Mouse (Mus musculus) ES-E14 (cell line): ENCODE measurements at regions not wholly inside any gene's neighbourhood (a gene's known extent, or its start where the extent isn't known, plus 50 kb on each side); places are given as distances from the start of the nearest gene placed in this dataset.

Experiments
- DNase-seq: peaks from one replicate; pipeline ENCODE4 v3.0.0-alpha.2; 2013; ENCODE audit warnings: low read depth, low spot score
- H3K27ac ChIP-seq: 2 replicates; pipeline ENCODE4 v1.5.1; 2012; ENCODE audit warnings: low read depth, mild to moderate bottlenecking, low read length, moderate library complexity, mixed read lengths; ENCODE audit not compliant: poor library complexity, insufficient read depth, severe bottlenecking
- H3K36me3 ChIP-seq: 2 replicates; pipeline ENCODE4 v1.6.1; 2012; ENCODE audit warnings: mild to moderate bottlenecking, low read length, moderate library complexity, mixed read lengths; ENCODE audit not compliant: control insufficient read depth, poor library complexity, insufficient read depth, severe bottlenecking
- H3K4me1 ChIP-seq, 2 experiments: fragments of 150-350 bp in 1 of 2; sonication (generic) in 1 of 2; 2 replicates each; pipeline ENCODE4 v1.6.1; 2012; ENCODE audit warnings: low read length in 2 of 2, mild to moderate bottlenecking in 1 of 2, mixed read lengths in 1 of 2; ENCODE audit not compliant: control insufficient read depth in 2 of 2, insufficient read depth in 2 of 2, poor library complexity in 1 of 2
- H3K4me3 ChIP-seq, 2 experiments: fragments of 150-350 bp in 1 of 2; sonication (generic) in 1 of 2; 2 replicates each; pipeline ENCODE4 v1.5.1; 2012; ENCODE audit warnings: low read length in 2 of 2, low read depth in 1 of 2, mild to moderate bottlenecking in 1 of 2, mixed read lengths in 1 of 2; ENCODE audit not compliant: insufficient read depth in 1 of 2, poor library complexity in 1 of 2, severe bottlenecking in 1 of 2
- H3K9ac ChIP-seq: 2 replicates; pipeline ENCODE4 v1.6.1; 2012; ENCODE audit warnings: low read depth, mild to moderate bottlenecking, low read length, mixed read lengths; ENCODE audit not compliant: poor library complexity, insufficient read depth, severe bottlenecking
- H3K9me3 ChIP-seq: fragments of 150-350 bp; sonication (generic); 2 replicates; pipeline ENCODE4 v1.6.1; 2012; ENCODE audit warnings: low read depth, mild to moderate bottlenecking, low read length; ENCODE audit not compliant: control insufficient read depth, insufficient read depth
- CHD2 ChIP-seq: IDR thresholded peaks from 2 replicates; pipeline ENCODE4 v1.6.1; 2014; ENCODE audit warnings: mild to moderate bottlenecking, low read depth, low read length, inconsistent platforms
- HCFC1 ChIP-seq: IDR thresholded peaks from 2 replicates; pipeline ENCODE4 v1.6.1; 2012; ENCODE audit warnings: low read length, inconsistent platforms, borderline replicate concordance; ENCODE audit not compliant: insufficient read depth
- MAFK ChIP-seq: IDR thresholded peaks from 2 replicates; pipeline ENCODE4 v1.6.1; 2014; ENCODE audit warnings: mild to moderate bottlenecking, low read depth, low read length, inconsistent platforms; ENCODE audit not compliant: insufficient read depth
- ZC3H11A ChIP-seq: IDR thresholded peaks from 2 replicates; pipeline ENCODE4 v1.6.1; 2012; ENCODE audit warnings: low read depth, mild to moderate bottlenecking, inconsistent platforms, low read length, borderline replicate concordance
- ZNF384 ChIP-seq: IDR thresholded peaks from 2 replicates; pipeline ENCODE4 v1.6.1; 2012; ENCODE audit warnings: low read depth, low read length, inconsistent platforms
- in situ Hi-C, 2 experiments: fragments of 600-800 bp; cut with MboI; formaldehyde crosslinking; loops; one replicate each; pipeline ENCODE4 v1.15.1; 2025; ENCODE audit warnings: low sequenced_read_pairs in 2 of 2, inconsistent platforms in 1 of 2; ENCODE audit not compliant: unreplicated experiment in 2 of 2

DNA sequence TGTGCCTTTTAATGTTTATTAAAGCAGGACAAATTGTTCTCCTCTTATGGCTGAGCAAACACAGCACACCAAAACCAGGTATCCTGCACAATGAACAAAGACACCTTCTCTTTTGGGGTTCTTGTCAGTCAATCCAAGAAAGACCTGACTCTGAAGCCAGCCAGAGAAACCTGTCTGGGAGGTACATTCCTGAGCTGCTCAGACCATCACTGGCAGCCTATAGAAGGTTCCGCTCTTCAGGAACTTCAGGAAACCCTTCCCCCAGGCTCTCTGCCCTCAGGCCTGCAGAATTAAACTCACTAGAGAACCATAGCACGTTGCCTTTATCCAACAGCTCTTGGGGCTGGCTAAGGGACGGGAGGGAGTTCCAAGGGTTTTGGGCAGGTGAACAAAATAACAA, 165.2 kb upstream of the Cadm1 start:
- Histone ChIP-seq H3K4me1 (peaks cover 0 to 5% of the 10 kb centered on the region in 2 experiments; a peak in 1 of 4 replicates), H3K9ac (no peak overlapping the region), H3K27ac (no peak overlapping the region), H3K4me3 (no peak overlapping the region), H3K9me3 (no peaks in the 10 kb centered on the region), H3K36me3 (no peaks in the 10 kb centered on the region)
- DNase-seq = no peak
- TF ChIP-seq ZC3H11A (no peak), ZNF384 (no peak), HCFC1 (no peak), MAFK (no peak), CHD2 (no peak)
- in situ Hi-C loops = no loop called here

DNA sequence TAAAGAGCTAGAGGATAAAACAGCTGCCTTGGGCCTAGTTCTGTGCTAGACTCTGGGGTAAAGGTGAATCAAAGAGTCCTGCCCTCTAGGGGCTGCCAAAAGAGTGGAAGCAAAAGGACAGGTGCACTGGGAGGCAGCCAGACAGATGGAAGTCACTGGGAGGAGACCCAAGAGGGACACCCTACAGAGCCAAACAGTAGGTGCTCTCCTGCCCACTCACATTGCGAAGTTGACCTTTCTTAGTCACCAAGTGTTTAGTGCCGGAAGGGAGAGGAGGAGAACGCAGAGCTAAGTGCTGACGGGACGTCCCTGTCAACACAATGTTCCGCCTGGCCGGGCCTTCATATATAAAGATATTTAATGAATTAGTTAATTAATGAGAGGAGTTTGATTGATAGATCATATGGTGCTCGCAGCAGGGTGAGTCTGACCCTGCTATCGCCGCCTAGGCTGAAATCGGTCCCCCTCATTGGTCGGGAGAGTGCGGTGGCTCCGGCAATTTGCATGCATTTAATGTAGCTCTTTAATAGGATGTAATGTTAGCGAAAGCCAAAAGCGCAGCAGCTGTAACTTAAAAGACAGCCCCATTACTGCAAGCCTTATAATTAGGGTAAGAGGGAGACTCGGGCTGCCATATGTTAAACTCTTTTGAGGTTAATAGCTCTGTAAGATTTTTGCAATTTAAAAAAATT, 162.6 kb upstream of the Cadm1 start:
- Histone ChIP-seq H3K4me3 (peak overlapping the region; percentile 45 to 76), H3K4me1 (peaks cover 0 to 3% of the 10 kb centered on the region in 2 experiments; a peak in 1 of 4 replicates), H3K36me3 (no peaks in the 10 kb centered on the region), H3K27ac (no peak overlapping the region), H3K9ac (no peak overlapping the region), H3K9me3 (no peaks in the 10 kb centered on the region)
- TF ChIP-seq MAFK (no peak), HCFC1 (no peak), CHD2 (no peak), ZNF384 (no peak), ZC3H11A (no peak)
- no peak for DNase-seq
- in situ Hi-C loops = no loop called here

DNA sequence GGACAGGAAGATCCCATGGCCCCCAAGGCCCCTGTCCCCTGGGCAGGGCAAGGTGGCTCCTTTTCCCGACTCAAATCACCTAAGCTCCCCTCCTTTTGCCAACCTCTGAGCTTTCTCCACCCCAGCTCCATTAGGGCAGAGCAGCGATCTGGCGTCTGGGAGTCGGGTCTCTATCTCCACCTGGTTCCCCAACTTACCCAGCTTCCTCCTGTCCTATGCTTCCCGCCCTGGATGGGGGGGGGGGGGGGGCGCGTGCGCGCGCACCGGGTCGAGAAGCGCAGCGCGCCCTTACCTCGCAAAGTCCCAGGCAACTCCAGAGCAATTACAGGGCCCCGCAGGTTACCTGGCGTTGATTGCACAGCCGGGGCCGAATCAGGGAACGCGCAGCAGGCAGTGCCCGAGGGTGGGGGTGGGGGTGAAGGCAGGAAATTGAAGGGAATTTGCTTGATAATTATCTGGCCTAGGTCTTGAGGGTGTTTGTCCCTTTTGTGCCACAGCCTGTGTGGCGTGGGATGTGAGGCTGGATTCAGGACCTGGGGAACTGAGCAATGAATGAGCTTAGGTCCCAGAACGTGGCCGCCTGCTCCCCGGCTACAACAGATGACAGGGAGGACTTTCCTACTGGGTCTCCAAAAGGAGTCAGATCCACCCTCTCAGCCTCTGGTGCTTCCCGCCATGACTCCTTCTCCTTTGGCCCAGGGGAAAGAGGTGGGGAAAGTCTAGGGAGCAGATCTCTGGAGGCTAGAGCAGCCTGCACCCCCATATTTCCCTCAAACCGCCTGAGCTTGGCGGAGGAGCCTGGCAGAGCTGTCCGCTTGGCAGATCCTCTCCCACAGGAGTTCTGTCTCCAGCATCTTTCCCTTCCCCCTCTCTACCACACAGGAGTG, 161.7 kb upstream of the Cadm1 start:
- H3K27ac ChIP-seq = no peak overlapping the region
- peak overlapping the region; percentile 45 to 76 for H3K4me3 ChIP-seq
- in situ Hi-C loops = no loop called here
- peaks cover 0 to 2% of the 10 kb centered on the region in 2 experiments; a peak in 1 of 4 replicates for H3K4me1 ChIP-seq
- no peak for TF ChIP-seq HCFC1
- TF ChIP-seq CHD2 = no peak
- TF ChIP-seq ZC3H11A = no peak
- no peak for TF ChIP-seq ZNF384
- TF ChIP-seq MAFK = no peak
- no peak for DNase-seq
- peak overlapping the region; percentile 59 for H3K9ac ChIP-seq
- no peaks in the 10 kb centered on the region for H3K9me3 ChIP-seq
- H3K36me3 ChIP-seq = no peaks in the 10 kb centered on the region

DNA sequence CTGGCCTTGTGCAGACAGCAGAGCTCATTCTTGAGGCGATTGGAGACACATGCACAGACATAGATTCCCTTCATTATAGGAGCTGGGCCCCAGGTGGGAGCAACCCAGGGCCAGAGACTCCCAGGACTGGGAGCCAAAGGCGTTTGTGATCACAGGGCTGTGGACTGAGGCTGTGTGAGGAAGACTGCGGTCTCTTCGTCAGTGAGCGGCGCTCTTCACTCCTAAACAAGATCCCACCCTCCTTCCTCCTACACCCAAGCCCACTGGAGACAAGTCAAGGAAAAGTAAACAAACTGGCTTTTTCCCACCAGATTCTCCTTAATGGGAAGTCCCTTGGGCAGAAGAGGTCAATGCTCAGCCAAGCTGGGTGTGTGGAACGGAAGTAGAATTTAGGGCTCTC, 157.7 kb upstream of the Cadm1 start:
- peaks cover 0 to 2% of the 10 kb centered on the region in 2 experiments; a peak in 1 of 4 replicates for H3K4me1 ChIP-seq
- H3K36me3 ChIP-seq = no peaks in the 10 kb centered on the region
- TF ChIP-seq MAFK (no peak), ZNF384 (no peak), HCFC1 (no peak), CHD2 (no peak), ZC3H11A (no peak)
- no peaks in the 10 kb centered on the region for H3K9me3 ChIP-seq
- in situ Hi-C loops = no loop called here
- H3K4me3 ChIP-seq = no peak overlapping the region
- DNase-seq = no peak
- H3K27ac ChIP-seq = no peak overlapping the region
- H3K9ac ChIP-seq = no peak overlapping the region
